Mouse (Mus musculus) hindbrain, postnatal 0 days (tissue): Measurements from ENCODE around the gene Bbs4. TPM values are rescaled to one million over a fixed set of nuclear protein-coding genes. Genes with fewer than 3 reads are reported as not detected.

Experiments used
- ATAC-seq: fragments of 200-750 bp; cut with Nextera tagmentation; 2 replicates; pipeline ENCODE4 v1.8.0; 2017; ENCODE audit warnings: mild to moderate bottlenecking, moderate TSS enrichment, moderate library complexity
- DNase-seq: peaks from one replicate; pipeline ENCODE4 v3.0.0-alpha.2; 2015; ENCODE audit warnings: low spot score
- H3K27ac ChIP-seq: fragments of 300-500 bp; sonication (generic); 2 replicates; pipeline ENCODE4 v1.5.1; 2014; ENCODE audit warnings: mild to moderate bottlenecking
- H3K27me3 ChIP-seq: fragments of 300-500 bp; sonication (generic); 2 replicates; pipeline ENCODE4 v1.6.1; 2014; ENCODE audit warnings: low read length, mixed read lengths; ENCODE audit not compliant: insufficient read depth
- H3K36me3 ChIP-seq: fragments of 300-500 bp; sonication (generic); 2 replicates; pipeline ENCODE4 v1.6.1; 2014; ENCODE audit warnings: low read length, mixed read lengths; ENCODE audit not compliant: insufficient read depth
- H3K4me1 ChIP-seq: fragments of 300-500 bp; sonication (generic); 2 replicates; pipeline ENCODE4 v1.6.1; 2014; ENCODE audit warnings: antibody characterized with exemption, low read length, mixed read lengths; ENCODE audit not compliant: insufficient read depth
- H3K4me2 ChIP-seq: fragments of 300-500 bp; sonication (generic); 2 replicates; pipeline ENCODE4 v1.6.1; 2014; ENCODE audit warnings: low read depth, mild to moderate bottlenecking, low read length, moderate library complexity, mixed read lengths
- H3K4me3 ChIP-seq: fragments of 300-500 bp; sonication (generic); 2 replicates; pipeline ENCODE4 v1.5.1; 2014; ENCODE audit warnings: low read length
- H3K9ac ChIP-seq: fragments of 300-500 bp; sonication (generic); replicated peaks from 2 replicates; pipeline ENCODE4 v1.6.1; 2014; ENCODE audit warnings: mild to moderate bottlenecking, low read length, moderate library complexity, mixed read lengths
- H3K9me3 ChIP-seq: fragments of 300-500 bp; sonication (generic); 2 replicates; pipeline ENCODE4 v1.6.1; 2016; ENCODE audit warnings: low read length, mixed read lengths
- CTCF ChIP-seq: IDR thresholded peaks from 2 replicates; pipeline ENCODE4 v1.5.1; 2016; ENCODE audit warnings: antibody characterized with exemption, control low read depth, low read depth
- WGBS: fragments of 180-500 bp; shearing (Covaris S2); extraction: QIAGEN DNeasy Blood & Tissue Kit; methylation state at CpG from one replicate; pipeline ENCODE4 v1.1.7; 2014; 5-methylcytosine and 5-hydroxymethylcytosine counted together
- polyA plus RNA-seq: library from polyadenylated mRNA; unstranded; fragments of >200 nt; fragmentation: Nextera tagmentation; extraction: Ambion mirVana; gene quantifications from 2 replicates; pipeline ENCODE4 v1.2.1, GENCODE M21; 2015
- total RNA-seq: library from RNA; depleted of rRNA; stranded (reverse); fragments of >200 nt; gene quantifications from 2 replicates; pipeline ENCODE4 v1.2.3, GENCODE M21; 2014; rRNA removed

Bbs4 gene
- total and polyA plus RNA-seq, 2 experiments from 2014 or later, result 32.9 to 56.1 TPM

- H3K4me3 ChIP-seq, result no peak overlapping the region
- ATAC-seq (no peak), DNase-seq (no peak)
- H3K4me1 ChIP-seq, result no peaks in the 10 kb centered on the region
- no peak overlapping the region for H3K4me2 ChIP-seq
- TF ChIP-seq CTCF, result no peak
- 79% methylated on average over 19 of the region's 19 CpGs for WGBS
- no peak overlapping the region for H3K9ac ChIP-seq
- H3K36me3 ChIP-seq, result no peaks in the 10 kb centered on the region
- H3K27me3 ChIP-seq, result no peaks in the 10 kb centered on the region
- no peak overlapping the region for H3K27ac ChIP-seq
- no peaks in the 10 kb centered on the region for H3K9me3 ChIP-seq
These were observed 78.4 kb downstream of the Bbs4 start for GRCm38 (mm10) chr9:59274846-59275455.

- Histone ChIP-seq H3K4me1 (peaks cover 6% of the 10 kb centered on the region; the same call in 1 of the 2 replicates), H3K9me3 (no peaks in the 10 kb centered on the region), H3K36me3 (no peaks in the 10 kb centered on the region), H3K27ac (no peak overlapping the region), H3K4me2 (no peak overlapping the region), H3K27me3 (no peaks in the 10 kb centered on the region), H3K9ac (no peak overlapping the region), H3K4me3 (no peak overlapping the region)
- no peak for ATAC-seq
- no peak for TF ChIP-seq CTCF
- DNase-seq, result no peak
These were observed 80.1 kb downstream of the Bbs4 start for GRCm38 (mm10) chr9:59273199-59273598.

Other genes with a start within 250 kb of the Bbs4 start
- gene Adpgk, start 62.0 kb downstream of the Bbs4 start, total RNA-seq, result 35.5 and 39.9 TPM in 2 replicates
- gene Adpgk, start 62.0 kb downstream of the Bbs4 start, polyA plus RNA-seq, result 18.2 and 19.5 TPM in 2 replicates
- 34.4 and 40.3 TPM in 2 replicates for gene Arih1, start 133.1 kb upstream of the Bbs4 start, total RNA-seq
- gene Arih1, start 133.1 kb upstream of the Bbs4 start, polyA plus RNA-seq, result 7.4 and 9.3 TPM in 2 replicates
- gene Hexa, start 186.0 kb upstream of the Bbs4 start, total RNA-seq, result 52.9 and 54.8 TPM in 2 replicates
- gene Hexa, start 186.0 kb upstream of the Bbs4 start, polyA plus RNA-seq, result 52.7 and 53.1 TPM in 2 replicates
- gene Tmem202, start 186.3 kb upstream of the Bbs4 start, total RNA-seq, result 1.5 and 3.7 TPM in 2 replicates
- 1.1 and 1.6 TPM in 2 replicates for gene Tmem202, start 186.3 kb upstream of the Bbs4 start, polyA plus RNA-seq
- gene Celf6, start 224.4 kb upstream of the Bbs4 start, total RNA-seq, result 82.3 and 91.7 TPM in 2 replicates
- gene Celf6, start 224.4 kb upstream of the Bbs4 start, polyA plus RNA-seq, result 40.1 and 40.9 TPM in 2 replicates